Mouse (Mus musculus) lung, postnatal 10 days (tissue): ENCODE results near the gene Slco1a6.
A peak's percentile ranks its signal among the peaks of the same experiment; 100 is the strongest.
"Not testable (repeated sequence)": the region's sequence is repeated elsewhere in the genome, so short reads cannot be mapped to it uniquely, and the experiment has no call there.

Experiments used
- DNase-seq: peaks from one replicate; pipeline ENCODE4 v3.0.0; 2021

Slco1a6 gene

GRCm38 (mm10) chr6:142208421-142208820, at the start of gene Slco1a6:
Gene Slco1a6 (minus strand): TSS chr6:142208521.
- DNase-seq, result no peak

GRCm38 (mm10) chr6:142250738-142251307, 42.5 kb upstream of the Slco1a6 start:
- DNase-seq, result not testable (repeated sequence)

GRCm38 (mm10) chr6:142245065-142245464, 36.7 kb upstream of the Slco1a6 start:
- DNase-seq, result no peak

GRCm38 (mm10) chr6:142239468-142239867, 31.1 kb upstream of the Slco1a6 start:
- DNase-seq, result no peak

- DNase-seq, result no peak
Observed at GRCm38 (mm10) chr6:142220138-142220537, 11.8 kb upstream of the Slco1a6 start.

GRCm38 (mm10) chr6:142211821-142212220, 3.5 kb upstream of the Slco1a6 start:
- DNase-seq, result no peak

GRCm38 (mm10) chr6:142209749-142210148, 1.4 kb upstream of the Slco1a6 start:
- no peak for DNase-seq

- no peak for DNase-seq
Observed at GRCm38 (mm10) chr6:142200524-142200923, 7.8 kb downstream of the Slco1a6 start.

- DNase-seq, result no peak
Observed at GRCm38 (mm10) chr6:142194245-142194644, 14.1 kb downstream of the Slco1a6 start.

GRCm38 (mm10) chr6:142191962-142192361, 16.4 kb downstream of the Slco1a6 start:
- DNase-seq, result no peak

- no peak for DNase-seq
Observed at GRCm38 (mm10) chr6:142187426-142187825, 20.9 kb downstream of the Slco1a6 start.

GRCm38 (mm10) chr6:142185868-142186415, 22.4 kb downstream of the Slco1a6 start:
- DNase-seq, result no peak

- DNase-seq, result no peak
Observed at GRCm38 (mm10) chr6:142163406-142163805, 44.9 kb downstream of the Slco1a6 start.

GRCm38 (mm10) chr6:142161171-142161570, 47.1 kb downstream of the Slco1a6 start:
- no peak for DNase-seq

- not testable (repeated sequence) for DNase-seq
Observed at GRCm38 (mm10) chr6:142154081-142154480, 54.2 kb downstream of the Slco1a6 start.

- DNase-seq, result no peak
Observed at GRCm38 (mm10) chr6:142148371-142148770, 60.0 kb downstream of the Slco1a6 start.

- DNase-seq, result no peak
Observed at GRCm38 (mm10) chr6:142111667-142112305, 96.5 kb downstream of the Slco1a6 start.

- no peak for DNase-seq
Observed at GRCm38 (mm10) chr6:142091126-142091525, 117.2 kb downstream of the Slco1a6 start.

GRCm38 (mm10) chr6:142058281-142058680, 150.0 kb downstream of the Slco1a6 start:
- DNase-seq, result not testable (repeated sequence)

GRCm38 (mm10) chr6:142047689-142048088, 160.6 kb downstream of the Slco1a6 start:
- no peak for DNase-seq

GRCm38 (mm10) chr6:142045746-142046145, 162.6 kb downstream of the Slco1a6 start:
- DNase-seq, result no peak

- no peak for DNase-seq
Observed at GRCm38 (mm10) chr6:142041896-142042295, 166.4 kb downstream of the Slco1a6 start.

GRCm38 (mm10) chr6:142040306-142041175, 167.8 kb downstream of the Slco1a6 start:
- peak; percentile 53 for DNase-seq
